Mouse (Mus musculus) megakaryocyte, embryonic 14.5 days (primary cell): Measurements from ENCODE around the gene Lgals9.

Source experiments
- FLI1 ChIP-seq: IDR thresholded peaks from 2 replicates; pipeline ENCODE4 v1.6.1; 2012; ENCODE audit warnings: low read length, inconsistent platforms, mixed read lengths
- GATA1 ChIP-seq: IDR thresholded peaks from 3 replicates; pipeline ENCODE4 v1.6.1; 2012; ENCODE audit warnings: mixed read lengths, low read length, inconsistent platforms, borderline replicate concordance

DNA sequence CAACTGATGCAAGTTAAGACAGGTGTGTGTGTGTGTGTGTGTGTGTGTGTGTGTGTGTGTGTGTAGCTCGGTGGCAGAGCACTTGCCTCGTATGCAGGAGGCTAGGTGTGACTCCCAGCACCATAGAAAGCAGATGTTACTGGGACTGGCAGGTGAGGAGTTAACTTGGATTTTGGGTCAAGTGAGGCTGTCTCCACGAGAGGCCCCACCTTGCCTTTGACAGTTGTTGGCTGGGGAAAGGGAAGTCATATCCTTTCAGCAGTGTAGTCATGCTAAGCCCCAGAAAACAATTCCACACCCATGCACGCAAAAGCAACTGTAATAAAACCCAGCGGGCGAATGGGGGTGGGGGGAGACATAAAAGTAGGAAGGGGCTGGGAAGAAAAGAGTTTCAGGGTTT is 12.4 kb downstream of the Lgals9 start:
- no peak for TF ChIP-seq GATA1
- no peak for TF ChIP-seq FLI1
